Mouse (Mus musculus): ENCODE measurements around the gene Gm8765. TPM values are rescaled to one million over a fixed set of nuclear protein-coding genes. Genes with fewer than 3 reads are reported as not detected.

The Gm8765 gene
- polyA plus RNA-seq (2012; fragmentation: generic; extraction: Trizol), result not detected

DNA sequence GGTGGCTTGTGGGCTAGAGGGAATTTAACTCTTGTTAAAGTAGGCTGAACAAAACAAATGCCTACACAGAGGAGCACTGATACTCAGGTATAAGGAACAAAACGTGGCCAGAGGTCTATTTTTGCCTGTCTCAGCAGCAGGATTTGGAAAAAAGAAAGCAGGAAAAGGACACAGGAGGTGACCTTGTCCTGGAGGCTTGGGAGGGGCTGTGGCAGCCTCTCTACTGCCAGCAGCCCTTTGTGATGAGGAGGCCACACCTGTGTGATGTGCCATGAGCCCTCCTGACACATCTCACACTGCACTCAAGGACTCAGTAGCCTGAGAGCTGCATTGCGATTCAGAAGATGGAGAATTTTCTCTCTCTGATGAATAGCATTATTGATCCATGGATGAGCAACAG is at the start of gene Gm8765:
TSS of gene Gm8765 (plus strand) at position 301 of the 400 bp plus-strand sequence.

Other genes with a start within 250 kb of the Gm8765 start
- gene Nutm2, start 231.0 kb upstream of the Gm8765 start, polyA plus RNA-seq (2012; fragmentation: generic; extraction: Trizol), result not detected
- gene Gm904, start 55.1 kb upstream of the Gm8765 start, polyA plus RNA-seq (2012; fragmentation: generic; extraction: Trizol), result under 1 TPM in 1 of 2 experiments, not detected in 1; 0.11 TPM

Data from C3H10T1/2 (cell line).